Mouse (Mus musculus) kidney, embryonic 16.5 days (tissue): ENCODE data around the gene Tex11. TPM values are rescaled to one million over a fixed set of nuclear protein-coding genes. Genes with fewer than 3 reads are reported as not detected.

Experiments used
- ATAC-seq: fragments of 200-750 bp; cut with Nextera tagmentation; 2 replicates; pipeline ENCODE4 v1.8.0; 2017; ENCODE audit warnings: moderate TSS enrichment; ENCODE audit not compliant: low FRiP score, low TSS enrichment
- H3K27ac ChIP-seq: fragments of 300-500 bp; sonication (generic); 2 replicates; pipeline ENCODE4 v1.5.1; 2014; ENCODE audit warnings: low read length
- H3K27me3 ChIP-seq: fragments of 300-500 bp; sonication (generic); 2 replicates; pipeline ENCODE4 v1.6.1; 2014; ENCODE audit warnings: low read length, control low read depth, mixed read lengths; ENCODE audit not compliant: insufficient read depth
- H3K36me3 ChIP-seq: fragments of 300-500 bp; sonication (generic); 2 replicates; pipeline ENCODE4 v1.6.1; 2014; ENCODE audit warnings: low read length, control low read depth, mixed read lengths; ENCODE audit not compliant: insufficient read depth
- H3K4me1 ChIP-seq: fragments of 300-500 bp; sonication (generic); 2 replicates; pipeline ENCODE4 v1.6.1; 2014; ENCODE audit warnings: low read length, control low read depth, mixed read lengths; ENCODE audit not compliant: insufficient read depth
- H3K4me2 ChIP-seq: fragments of 300-500 bp; sonication (generic); replicated peaks from 2 replicates; pipeline ENCODE4 v1.6.1; 2014; ENCODE audit warnings: low read depth, low read length
- H3K4me3 ChIP-seq: fragments of 300-500 bp; sonication (generic); 2 replicates; pipeline ENCODE4 v1.5.1; 2014; ENCODE audit warnings: mild to moderate bottlenecking, low read length
- H3K9ac ChIP-seq: fragments of 300-500 bp; sonication (generic); replicated peaks from 2 replicates; pipeline ENCODE4 v1.6.1; 2014; ENCODE audit warnings: low read length
- H3K9me3 ChIP-seq: fragments of 300-500 bp; sonication (generic); 2 replicates; pipeline ENCODE4 v1.6.1; 2016; ENCODE audit warnings: low read length, control low read depth
- WGBS: fragments of 180-500 bp; shearing (Covaris S2); extraction: QIAGEN DNeasy Blood & Tissue Kit; methylation state at CpG from one replicate; pipeline ENCODE4 v1.1.7; 2014; 5-methylcytosine and 5-hydroxymethylcytosine counted together
- polyA plus RNA-seq: library from polyadenylated mRNA; unstranded; fragments of >200 nt; fragmentation: Nextera tagmentation; extraction: Ambion mirVana; gene quantifications from 2 replicates; pipeline ENCODE4 v1.2.1, GENCODE M21; 2015

Gene Tex11
- polyA plus RNA-seq, 1 experiment from 2014 or later, result not detected

- H3K27ac ChIP-seq, result no peak overlapping the region
- no peaks in the 10 kb centered on the region for H3K9me3 ChIP-seq
- H3K36me3 ChIP-seq, result 0 out of 2 replicates have a peak, but pooled peaks cover 4% of the 10 kb centered on the region
- H3K4me2 ChIP-seq, result no peak overlapping the region
- H3K4me3 ChIP-seq, result no peak overlapping the region
- H3K4me1 ChIP-seq, result peaks cover 5% of the 10 kb centered on the region; the same call in 1 of the 2 replicates
- H3K27me3 ChIP-seq, result peaks cover 5% of the 10 kb centered on the region; the same call in 1 of the 2 replicates
- no peak for ATAC-seq
- no peak overlapping the region for H3K9ac ChIP-seq
- WGBS, result 67% methylated on average over 6 of the region's 6 CpGs
Measured at GRCm38 (mm10) chrX:100796041-100796740, 263.3 kb downstream of the Tex11 start.

- Histone ChIP-seq H3K4me1 (no peaks in the 10 kb centered on the region), H3K9ac (no peak overlapping the region), H3K27ac (no peak overlapping the region), H3K4me3 (no peak overlapping the region), H3K36me3 (no peaks in the 10 kb centered on the region), H3K27me3 (peaks cover 5% of the 10 kb centered on the region; the same call in 1 of the 2 replicates), H3K9me3 (no peaks in the 10 kb centered on the region), H3K4me2 (no peak overlapping the region)
- ATAC-seq, result no peak
- 78% methylated on average over 4 of the region's 4 CpGs for WGBS
Measured at GRCm38 (mm10) chrX:100789322-100789721, 270.1 kb downstream of the Tex11 start.

Other genes starting within 250 kb of the Tex11 start
- 2.2 and 2.6 TPM in 2 replicates for gene Slc7a3, start 26.4 kb upstream of the Tex11 start, polyA plus RNA-seq
- 53.7 and 55.4 TPM in 2 replicates for gene Snx12, start 162.9 kb upstream of the Tex11 start, polyA plus RNA-seq
- gene Foxo4, start 194.9 kb upstream of the Tex11 start, polyA plus RNA-seq, result 3.3 and 3.9 TPM in 2 replicates
- gene Gm614, start 204.3 kb upstream of the Tex11 start, polyA plus RNA-seq, result not detected in 2 replicates
- 26.0 and 26.5 TPM in 2 replicates for gene Il2rg, start 208.6 kb upstream of the Tex11 start, polyA plus RNA-seq
- not detected in 2 replicates for gene Gm20489, start 209.4 kb upstream of the Tex11 start, polyA plus RNA-seq
- 40.8 and 42.3 TPM in 2 replicates for gene Med12, start 214.4 kb upstream of the Tex11 start, polyA plus RNA-seq
- gene Nlgn3, start 239.5 kb upstream of the Tex11 start, polyA plus RNA-seq, result 6.8 and 7.5 TPM in 2 replicates